Mouse (Mus musculus) ES-E14 (cell line): Measurements from ENCODE around the gene Ppil3. TPM values are rescaled to one million over a fixed set of nuclear protein-coding genes. Genes with fewer than 3 reads are reported as not detected.

Source experiments
- DNase-seq: peaks from one replicate; pipeline ENCODE4 v3.0.0-alpha.2; 2013; ENCODE audit warnings: low read depth, low spot score
- H3K27ac ChIP-seq: 2 replicates; pipeline ENCODE4 v1.5.1; 2012; ENCODE audit warnings: low read depth, mild to moderate bottlenecking, low read length, moderate library complexity, mixed read lengths; ENCODE audit not compliant: poor library complexity, insufficient read depth, severe bottlenecking
- H3K36me3 ChIP-seq: 2 replicates; pipeline ENCODE4 v1.6.1; 2012; ENCODE audit warnings: mild to moderate bottlenecking, low read length, moderate library complexity, mixed read lengths; ENCODE audit not compliant: control insufficient read depth, poor library complexity, insufficient read depth, severe bottlenecking
- H3K4me1 ChIP-seq, 2 experiments: fragments of 150-350 bp in 1 of 2; sonication (generic) in 1 of 2; 2 replicates each; pipeline ENCODE4 v1.6.1; 2012; ENCODE audit warnings: low read length in 2 of 2, mild to moderate bottlenecking in 1 of 2, mixed read lengths in 1 of 2; ENCODE audit not compliant: control insufficient read depth in 2 of 2, insufficient read depth in 2 of 2, poor library complexity in 1 of 2
- H3K4me3 ChIP-seq, 2 experiments: fragments of 150-350 bp in 1 of 2; sonication (generic) in 1 of 2; 2 replicates each; pipeline ENCODE4 v1.5.1; 2012; ENCODE audit warnings: low read length in 2 of 2, low read depth in 1 of 2, mild to moderate bottlenecking in 1 of 2, mixed read lengths in 1 of 2; ENCODE audit not compliant: insufficient read depth in 1 of 2, poor library complexity in 1 of 2, severe bottlenecking in 1 of 2
- H3K9ac ChIP-seq: 2 replicates; pipeline ENCODE4 v1.6.1; 2012; ENCODE audit warnings: low read depth, mild to moderate bottlenecking, low read length, mixed read lengths; ENCODE audit not compliant: poor library complexity, insufficient read depth, severe bottlenecking
- H3K9me3 ChIP-seq: fragments of 150-350 bp; sonication (generic); 2 replicates; pipeline ENCODE4 v1.6.1; 2012; ENCODE audit warnings: low read depth, mild to moderate bottlenecking, low read length; ENCODE audit not compliant: control insufficient read depth, insufficient read depth
- CHD2 ChIP-seq: IDR thresholded peaks from 2 replicates; pipeline ENCODE4 v1.6.1; 2014; ENCODE audit warnings: mild to moderate bottlenecking, low read depth, low read length, inconsistent platforms
- HCFC1 ChIP-seq: IDR thresholded peaks from 2 replicates; pipeline ENCODE4 v1.6.1; 2012; ENCODE audit warnings: low read length, inconsistent platforms, borderline replicate concordance; ENCODE audit not compliant: insufficient read depth
- MAFK ChIP-seq: IDR thresholded peaks from 2 replicates; pipeline ENCODE4 v1.6.1; 2014; ENCODE audit warnings: mild to moderate bottlenecking, low read depth, low read length, inconsistent platforms; ENCODE audit not compliant: insufficient read depth
- ZC3H11A ChIP-seq: IDR thresholded peaks from 2 replicates; pipeline ENCODE4 v1.6.1; 2012; ENCODE audit warnings: low read depth, mild to moderate bottlenecking, inconsistent platforms, low read length, borderline replicate concordance
- ZNF384 ChIP-seq: IDR thresholded peaks from 2 replicates; pipeline ENCODE4 v1.6.1; 2012; ENCODE audit warnings: low read depth, low read length, inconsistent platforms
- in situ Hi-C, 2 experiments: fragments of 600-800 bp; cut with MboI; formaldehyde crosslinking; loops; one replicate each; pipeline ENCODE4 v1.15.1; 2025; ENCODE audit warnings: low sequenced_read_pairs in 2 of 2, inconsistent platforms in 1 of 2; ENCODE audit not compliant: unreplicated experiment in 2 of 2
- total RNA-seq: library from RNA; depleted of rRNA; stranded (reverse); fragments of 300-350 nt; gene quantifications from 2 replicates; pipeline ENCODE4 v1.2.3, GENCODE M21; 2012

The Ppil3 gene
- total RNA-seq, 1 experiment = 48.5 TPM

GRCm38 (mm10) chr1:58393284-58394195 is 51.7 kb downstream of the Ppil3 start:
- no peaks in the 10 kb centered on the region for H3K4me1 ChIP-seq
- H3K4me3 ChIP-seq = peak overlapping the region; percentile 95 to 98
- no peaks in the 10 kb centered on the region for H3K9me3 ChIP-seq
- H3K27ac ChIP-seq = peak overlapping the region; percentile 94
- DNase-seq = no peak
- TF ChIP-seq ZC3H11A (no peak), HCFC1 (peak; percentile 49; the same call in 1 of the 2 replicates), ZNF384 (no peak)
- peak overlapping the region; percentile 99 for H3K9ac ChIP-seq
- in situ Hi-C loops = no loop called here
- H3K36me3 ChIP-seq = peaks cover 28% of the 10 kb centered on the region

DNA sequence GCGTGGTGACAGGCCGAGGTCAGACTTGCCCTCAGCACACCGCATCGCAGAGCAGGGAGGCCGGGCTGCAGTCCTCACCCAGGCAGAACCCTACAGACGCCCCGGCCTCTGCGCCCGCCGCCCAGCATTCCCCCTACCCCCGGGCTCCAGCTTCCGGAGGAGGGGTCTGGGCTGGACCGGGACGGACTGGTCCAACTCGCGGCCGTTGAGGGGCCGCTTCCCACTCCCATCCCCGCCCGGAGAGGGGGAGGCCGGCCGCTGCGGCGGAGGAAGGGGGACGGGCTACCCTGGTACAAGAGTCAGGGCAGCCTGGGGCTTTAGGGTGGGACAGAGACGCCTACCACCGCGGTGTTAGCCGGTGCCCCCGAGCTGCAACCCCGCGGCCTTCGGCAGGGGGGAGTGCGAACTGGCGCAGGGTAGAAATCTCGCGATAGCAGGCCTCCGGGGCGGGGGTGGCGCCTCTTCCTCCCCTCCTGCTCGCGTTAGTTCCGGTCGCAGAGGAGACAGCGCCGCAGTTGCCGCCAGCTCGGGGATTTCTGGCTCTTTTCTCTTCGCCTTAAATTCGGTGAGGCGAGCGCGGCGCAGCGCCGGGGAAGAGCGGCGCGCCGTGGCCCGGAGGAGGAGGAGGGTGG is 52.5 kb downstream of the Ppil3 start, which contains the start of gene Bzw1:
Gene Bzw1 (plus strand): TSS at position 247 of the 632 bp plus-strand sequence.
- H3K36me3 ChIP-seq = peaks cover 21% of the 10 kb centered on the region
- in situ Hi-C loops = no loop called here
- peak within 1 kb of the TSS; percentile 94 for H3K27ac ChIP-seq
- H3K9me3 ChIP-seq = no peaks in the 10 kb centered on the region
- H3K4me1 ChIP-seq = no peaks in the 10 kb centered on the region
- peak within 1 kb of the TSS; percentile 99 for H3K9ac ChIP-seq
- H3K4me3 ChIP-seq = peak within 1 kb of the TSS; percentile 95 to 98
- peak; percentile 64; the same call in 1 of the 2 replicates for TF ChIP-seq HCFC1
- peak; percentile 94 for TF ChIP-seq CHD2
- no peak for TF ChIP-seq ZNF384
- no peak for TF ChIP-seq ZC3H11A
- TF ChIP-seq MAFK = no peak
- peak; percentile 78 for DNase-seq

DNA sequence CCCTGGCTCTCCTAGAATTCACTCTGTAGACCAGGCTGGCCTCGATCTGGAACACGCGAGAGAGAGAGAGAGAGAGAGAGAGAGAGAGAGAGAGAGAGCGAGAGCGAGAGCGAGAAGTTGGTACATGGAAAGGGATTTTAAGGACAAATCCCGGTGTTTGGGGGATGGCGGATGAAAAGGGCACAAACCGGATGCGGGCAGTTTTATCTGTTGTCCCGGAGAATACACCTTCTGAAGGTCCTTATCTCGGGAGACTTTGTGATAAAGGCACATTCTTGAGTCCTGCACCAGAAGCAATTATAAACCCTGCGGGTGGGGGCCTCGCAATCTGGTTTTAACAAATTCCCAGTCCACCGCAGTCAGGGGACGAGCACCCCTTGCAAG is 53.0 kb downstream of the Ppil3 start:
- Histone ChIP-seq H3K36me3 (peaks cover 18% of the 10 kb centered on the region), H3K4me1 (no peaks in the 10 kb centered on the region), H3K4me3 (peak overlapping the region; percentile 66 to 85), H3K27ac (no peak overlapping the region), H3K9me3 (no peaks in the 10 kb centered on the region), H3K9ac (peak overlapping the region; percentile 72)
- in situ Hi-C loops = no loop called here
- TF ChIP-seq ZC3H11A (no peak), HCFC1 (no peak), ZNF384 (no peak), CHD2 (no peak), MAFK (no peak)
- DNase-seq = no peak

DNA sequence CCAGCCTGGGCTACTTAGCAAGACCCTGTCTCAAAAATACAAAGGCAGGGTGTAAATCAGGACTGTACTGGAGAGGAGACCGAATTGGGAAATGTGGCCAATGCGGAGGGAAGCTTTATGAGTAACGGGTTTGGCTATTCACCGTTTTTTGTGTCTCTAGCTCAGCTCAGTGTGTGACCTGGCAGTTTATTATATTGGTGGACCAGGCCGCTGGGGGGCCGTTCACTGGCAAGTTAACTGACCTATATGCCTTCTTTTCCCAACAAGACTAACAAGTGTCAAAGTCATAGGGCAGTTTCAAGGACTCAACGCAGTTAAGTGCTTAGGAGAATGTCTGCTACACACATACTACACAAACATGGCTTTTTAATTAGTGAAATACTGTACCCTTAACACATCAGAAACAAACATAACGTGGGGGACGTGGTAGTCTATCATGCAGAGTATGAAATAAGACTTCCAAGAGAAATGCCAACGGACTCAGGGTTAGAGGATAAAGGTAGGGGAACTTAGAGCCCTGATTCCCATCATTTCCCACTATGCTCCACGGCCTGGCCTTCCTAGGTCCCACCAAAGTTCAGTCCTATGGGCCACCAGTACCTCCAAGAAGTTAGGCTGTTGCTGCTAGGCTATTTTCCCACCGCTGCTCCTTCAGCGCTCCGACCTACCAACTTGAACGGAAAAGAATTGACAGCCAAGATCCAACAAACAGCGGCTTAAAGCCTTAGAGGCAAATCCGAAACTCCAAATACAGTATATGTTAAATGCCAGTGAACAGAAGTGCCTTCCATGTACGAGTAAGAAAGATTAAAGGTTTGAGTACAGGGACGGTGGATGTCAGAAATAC is 53.6 kb downstream of the Ppil3 start:
- Histone ChIP-seq H3K4me3 (peak overlapping the region; percentile 66 to 85), H3K27ac (no peak overlapping the region), H3K9ac (peak overlapping the region; percentile 72), H3K9me3 (no peaks in the 10 kb centered on the region), H3K4me1 (no peaks in the 10 kb centered on the region), H3K36me3 (peaks cover 12% of the 10 kb centered on the region)
- no peak for DNase-seq
- TF ChIP-seq HCFC1 (no peak), ZC3H11A (no peak), MAFK (no peak), ZNF384 (no peak), CHD2 (no peak)
- in situ Hi-C loops = no loop called here
